Mouse (Mus musculus): ENCODE results near the gene Timm8b. TPM values are rescaled to one million over a fixed set of nuclear protein-coding genes. Genes with fewer than 3 reads are reported as not detected.
"Not testable (repeated sequence)": the region's sequence is repeated elsewhere in the genome, so short reads cannot be mapped to it uniquely, and the experiment has no call there.

Gene Timm8b
- total RNA-seq, 2 experiments from 2014 or later = 218 to 255 TPM

DNA sequence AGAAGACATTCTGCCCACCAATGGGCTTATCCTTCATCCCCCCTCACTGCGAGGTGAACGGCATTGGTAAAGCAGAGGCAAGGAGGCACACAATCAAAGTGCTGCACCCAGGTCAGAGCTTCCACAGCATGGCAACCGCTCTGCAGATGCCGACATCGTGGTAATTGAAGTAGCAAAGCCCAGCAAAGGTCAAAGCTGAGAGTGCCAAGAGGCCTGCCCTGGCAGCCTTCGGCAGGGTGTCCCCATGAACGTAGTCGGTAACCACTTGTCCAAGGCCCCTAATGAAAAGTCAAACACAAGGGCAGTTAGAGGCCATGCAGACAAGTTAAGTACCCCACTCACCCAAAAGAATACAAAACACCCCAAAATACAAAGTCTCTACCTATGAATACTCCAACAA, 6.7 kb upstream of the Timm8b start:
- DNase-seq (ENCODE audit: low spot score in 2 of 2) = no peak
- intact Hi-C loops (cut with DNase I) = no loop called here

GRCm38 (mm10) chr9:50601536-50601935, 2.2 kb upstream of the Timm8b start:
- DNase-seq (ENCODE audit: low spot score in 2 of 2) = no peak
- intact Hi-C loops (cut with DNase I) = no loop called here

- intact Hi-C loops (cut with DNase I) = no loop called here
- no peak for DNase-seq (ENCODE audit: low spot score in 2 of 2)
Observed at GRCm38 (mm10) chr9:50602055-50602845, 1.5 kb upstream of the Timm8b start.

- DNase-seq (ENCODE audit: low spot score in 2 of 2) = no peak
- intact Hi-C loops (cut with DNase I) = no loop called here
Observed at GRCm38 (mm10) chr9:50603998-50604324, 251 bp downstream of the Timm8b start.

- intact Hi-C loops (cut with DNase I) = no loop called here
- no peak for DNase-seq (ENCODE audit: low spot score in 2 of 2)
Observed at GRCm38 (mm10) chr9:50604338-50604737, 628 bp downstream of the Timm8b start.

DNA sequence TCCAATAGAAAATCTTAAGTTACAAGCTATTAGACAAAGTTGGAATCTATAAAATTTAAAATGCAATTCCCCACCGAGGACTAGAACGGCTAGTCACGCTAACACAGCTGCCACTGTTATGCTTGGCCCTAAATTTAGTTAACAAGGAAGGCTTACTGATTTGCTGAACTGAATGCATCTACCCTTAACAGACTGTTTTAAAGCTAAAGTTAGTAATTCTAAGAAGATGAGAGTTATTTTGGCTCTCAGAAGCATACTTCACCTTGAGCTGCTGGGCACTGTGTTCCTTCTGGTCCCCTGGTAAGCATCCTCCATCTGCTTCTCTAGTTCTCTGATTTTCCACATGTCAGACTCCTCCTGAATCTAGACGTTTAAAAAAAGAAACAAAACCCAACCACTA, 8.4 kb downstream of the Timm8b start:
- intact Hi-C loops (cut with DNase I) = no loop called here
- DNase-seq (ENCODE audit: low spot score in 2 of 2) = no peak

GRCm38 (mm10) chr9:50616161-50616560, 12.5 kb downstream of the Timm8b start:
- intact Hi-C loops (cut with DNase I) = no loop called here

DNA sequence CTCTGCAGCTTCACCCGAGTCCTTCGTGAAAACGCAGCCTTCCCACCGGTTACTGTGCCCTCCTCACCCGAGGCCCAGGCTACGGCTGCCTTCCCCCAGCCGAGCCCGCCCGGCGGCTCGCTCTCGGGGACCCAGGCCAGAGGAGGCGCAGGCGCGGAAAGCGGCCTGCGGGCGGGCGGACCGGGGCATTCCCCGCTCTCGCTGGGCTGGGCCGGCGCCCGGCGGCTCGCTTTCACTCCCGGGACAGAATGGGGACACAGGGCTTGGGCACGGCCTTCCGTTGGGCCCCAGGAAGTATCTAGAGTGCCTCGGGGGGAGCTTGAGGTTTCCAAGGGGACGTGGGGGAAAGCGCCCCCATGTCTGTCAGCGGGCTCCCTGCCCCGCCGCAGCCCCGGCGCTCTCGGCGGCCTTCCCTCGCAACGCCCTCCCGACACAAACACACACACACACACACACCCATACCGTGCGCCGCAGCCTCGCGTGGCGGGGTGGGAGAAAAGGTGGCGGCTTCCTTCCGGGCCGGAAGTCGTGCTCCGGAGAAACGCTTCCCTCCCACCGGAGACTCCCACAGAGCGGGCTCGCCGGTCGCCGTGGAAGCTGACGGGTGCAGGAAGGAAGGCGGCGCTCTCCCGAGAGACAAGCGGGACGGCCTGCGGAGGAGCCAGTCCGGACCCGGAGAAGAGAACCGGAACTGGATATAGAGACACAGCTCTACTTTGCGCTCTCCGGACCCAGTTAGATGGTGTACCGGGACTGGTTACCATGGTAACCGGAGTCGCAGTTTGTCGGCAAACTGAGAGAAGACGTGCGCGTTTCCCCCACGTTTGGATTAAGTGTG, 13.3 kb downstream of the Timm8b start, which contains the start of the genes Pih1d2 and Nkapd1:
Gene Pih1d2, plus strand, starts transcription at position 556 of the 838 bp plus-strand sequence.
Gene Nkapd1, minus strand, starts transcription at position 699 of the 838 bp plus-strand sequence.
- intact Hi-C loops (cut with DNase I) = no loop called here
- DNase-seq (ENCODE audit: low spot score in 2 of 2) = peak; percentile 89 to 93

More at GRCm38 (mm10) chr9:50616161-50616560, 12.5 kb downstream of the Timm8b start:
- DNase-seq (ENCODE audit: low spot score in 2 of 2) = no peak

- no peak for DNase-seq (ENCODE audit: low spot score in 2 of 2)
- intact Hi-C loops (cut with DNase I) = no loop called here
Observed at GRCm38 (mm10) chr9:50617794-50618330, 14.2 kb downstream of the Timm8b start.

DNA sequence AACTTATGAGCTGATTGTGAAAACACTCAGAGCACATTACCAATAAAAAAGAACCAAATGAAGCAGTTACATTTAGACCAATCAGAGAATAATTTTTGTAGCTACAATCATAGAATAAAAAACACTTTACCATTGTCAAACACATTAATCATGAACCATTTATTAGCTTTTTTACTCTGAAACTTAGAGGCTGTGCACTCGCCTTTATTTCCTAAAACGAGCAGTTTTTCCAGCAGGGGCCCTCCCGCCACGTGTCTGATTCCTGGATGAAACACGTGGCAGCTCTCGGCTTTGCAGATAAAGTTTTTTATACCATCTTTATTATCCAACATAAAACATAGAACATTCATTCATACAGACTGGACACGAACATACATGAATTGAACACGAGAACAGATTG, 27.2 kb downstream of the Timm8b start:
- intact Hi-C loops (cut with DNase I); DNase-seq (ENCODE audit: low spot score in 2 of 2): not testable (repeated sequence)

DNA sequence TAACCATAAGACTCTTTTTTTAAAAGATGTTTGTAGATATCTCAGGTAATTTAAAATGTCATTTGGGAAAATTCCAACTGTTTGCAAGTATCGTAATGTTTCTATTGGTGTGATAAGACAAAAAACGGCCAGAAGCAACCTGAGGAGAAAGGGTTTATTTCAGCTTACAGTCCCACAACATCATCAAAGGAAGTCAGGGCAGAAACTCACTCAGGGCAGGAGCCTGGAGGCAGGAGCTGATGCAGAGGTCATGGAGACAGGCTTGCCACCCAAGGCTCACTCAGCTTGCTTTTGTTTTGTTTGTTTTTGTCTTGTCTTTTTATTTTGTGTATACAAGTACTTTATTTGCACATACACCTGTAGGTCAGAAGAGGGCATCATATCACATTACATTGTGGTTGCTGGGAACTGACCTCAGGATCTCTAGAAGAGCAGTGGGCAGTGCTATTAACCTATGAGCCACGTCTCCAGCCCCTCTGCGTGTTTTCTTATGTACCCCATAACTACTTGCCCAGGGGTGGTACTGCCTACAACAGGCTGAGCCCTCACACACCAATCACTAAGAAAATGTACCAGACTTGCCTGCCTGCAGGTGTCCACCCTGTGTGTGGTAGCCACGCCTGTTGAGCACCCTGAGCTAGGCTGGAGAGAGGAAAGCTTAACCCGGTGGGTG, 28.4 kb downstream of the Timm8b start:
- intact Hi-C loops (cut with DNase I) = loop anchor here (1.0 kb wide), 1 partner anchor 8 kb away; no protein-coding TSS in a partner anchor
- no peak for DNase-seq (ENCODE audit: low spot score in 2 of 2)

DNA sequence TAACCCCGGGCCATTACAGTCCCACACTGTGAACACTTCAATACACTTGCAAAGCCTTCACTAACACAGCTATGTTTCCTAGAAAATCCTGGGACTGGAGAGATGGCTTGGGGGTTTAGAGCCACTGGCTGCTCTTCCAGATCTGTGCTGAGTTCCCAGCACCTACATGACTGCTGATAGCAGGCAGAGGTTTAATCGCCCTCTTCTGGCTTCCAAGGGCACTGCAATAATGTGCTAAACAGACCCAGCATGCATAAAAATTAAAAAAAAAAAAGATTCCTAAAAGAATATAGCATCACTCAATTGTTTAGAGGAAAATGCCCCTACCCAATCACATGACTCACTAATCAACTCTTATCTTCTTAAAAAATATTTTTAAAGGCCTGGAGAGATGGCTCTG, 29.3 kb downstream of the Timm8b start:
- intact Hi-C loops (cut with DNase I) = no loop called here
- DNase-seq (ENCODE audit: low spot score in 2 of 2) = no peak

- intact Hi-C loops (cut with DNase I) = no loop called here
- DNase-seq (ENCODE audit: low spot score in 2 of 2) = no peak
Observed at GRCm38 (mm10) chr9:50634270-50634669, 30.6 kb downstream of the Timm8b start.

DNA sequence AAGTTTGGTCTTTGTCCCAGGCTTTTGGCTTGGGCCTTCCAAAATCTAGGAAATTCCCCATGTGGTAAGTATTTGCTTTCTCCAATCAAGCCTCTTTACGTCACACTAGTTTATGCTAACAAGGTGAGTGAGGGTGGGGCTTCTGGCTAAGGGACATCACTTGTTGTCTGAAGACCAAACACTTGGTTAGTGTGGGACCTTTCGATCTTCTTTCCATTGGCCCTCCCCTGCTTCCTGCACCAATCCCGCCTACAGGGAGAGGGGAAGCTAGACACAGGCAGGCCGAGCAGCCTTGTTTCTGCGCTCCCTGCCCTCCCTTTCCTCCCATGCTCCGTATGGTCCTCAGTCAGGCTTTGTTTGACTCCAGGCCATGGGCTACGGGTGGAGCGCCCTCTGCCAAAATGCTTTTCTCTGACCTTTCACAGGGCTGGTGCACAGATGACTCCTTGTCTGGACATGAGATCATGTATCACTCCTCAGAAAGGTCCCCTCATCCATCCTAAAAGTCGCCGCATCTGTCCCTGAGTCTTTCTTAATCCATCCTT, 43.2 kb downstream of the Timm8b start:
- DNase-seq (ENCODE audit: low spot score in 2 of 2) = no peak
- intact Hi-C loops (cut with DNase I) = no loop called here

- intact Hi-C loops (cut with DNase I) = no loop called here
- DNase-seq (ENCODE audit: low spot score in 2 of 2) = no peak
Observed at GRCm38 (mm10) chr9:50650503-50650902, 46.8 kb downstream of the Timm8b start.

Other genes with a start within 250 kb of the Timm8b start
- gene Plet1, start 109.4 kb upstream of the Timm8b start, total RNA-seq (2021) = not detected
- gene Pts, start 75.2 kb upstream of the Timm8b start, total RNA-seq (2021) = 10 to 100 TPM; 33.4 to 34.0 TPM
- gene Il18, start 49.1 kb upstream of the Timm8b start, total RNA-seq (2021) = 10 to 100 TPM; 24.7 to 26.7 TPM
- 1 to 10 TPM; 2.7 to 3.1 TPM for gene Bco2, start 48.7 kb upstream of the Timm8b start, total RNA-seq (2021)
- not detected for gene Tex12, start 42.6 kb upstream of the Timm8b start, total RNA-seq (2021)
- gene Sdhd, start 98 bp upstream of the Timm8b start, total RNA-seq (2021) = 100 to 1,000 TPM; 105 to 110 TPM
- 1 to 10 TPM; 3.1 to 3.7 TPM for gene Pih1d2, start 13.4 kb downstream of the Timm8b start, total RNA-seq (2021)
- gene Nkapd1, start 13.6 kb downstream of the Timm8b start, total RNA-seq (2021) = 10 to 100 TPM; 23.0 to 25.3 TPM
- gene Dlat, start 55.9 kb downstream of the Timm8b start, total RNA-seq (2021) = 100 to 1,000 TPM; 116 to 117 TPM
- gene Dixdc1, start 135.6 kb downstream of the Timm8b start, total RNA-seq (2021) = 10 to 100 TPM; 79.6 to 82.8 TPM
- gene 2310030G06Rik, start 142.6 kb downstream of the Timm8b start, total RNA-seq (2021) = 1 to 10 TPM; 2.4 to 3.2 TPM
- gene Cryab, start 147.4 kb downstream of the Timm8b start, total RNA-seq (2021) = 100 to 1,000 TPM; 151 to 182 TPM
- gene Hspb2, start 148.4 kb downstream of the Timm8b start, total RNA-seq (2021) = 1 to 10 TPM; 1.2 to 2.4 TPM
- gene Fdxacb1, start 164.3 kb downstream of the Timm8b start, total RNA-seq (2021) = 1 to 10 TPM; 4.4 to 6.0 TPM
- gene Alg9, start 171.1 kb downstream of the Timm8b start, total RNA-seq (2021) = 10 to 100 TPM; 24.3 to 26.0 TPM
- gene 1110032A03Rik, start 171.6 kb downstream of the Timm8b start, total RNA-seq (2021) = 10 to 100 TPM; 35.2 to 37.2 TPM
- gene Ppp2r1b, start 241.4 kb downstream of the Timm8b start, total RNA-seq (2021) = 10 to 100 TPM; 13.6 to 15.4 TPM

All from left cerebral cortex, postnatal 36 days (tissue).